10 mouse cellular contexts compared by ENCODE assay signal in the genomic region with DNA sequence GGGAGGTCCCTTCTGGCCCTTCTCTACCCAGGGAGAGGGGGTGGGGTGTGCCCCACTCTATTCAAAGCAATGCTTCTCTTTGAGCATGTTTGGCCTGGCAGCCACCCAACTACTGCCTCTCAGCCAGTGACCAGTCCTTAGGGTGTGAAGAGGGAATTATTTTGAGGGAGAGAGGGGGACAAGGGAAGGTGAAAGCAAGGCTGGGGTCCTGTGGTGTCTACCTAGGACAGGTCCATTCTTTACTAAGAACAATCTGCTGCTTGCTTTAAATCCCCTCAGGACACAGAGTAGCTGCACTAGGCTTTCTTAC. TPM values are rescaled to one million over a fixed set of nuclear protein-coding genes. Genes with fewer than 3 reads are reported as not detected.
DNase-seq lines count a peak whose midpoint lies in the region; ATAC-seq and TF ChIP-seq lines count a peak whose summit lies in the region.
"Had no signal": no experiment of that assay in that cellular context is flagged by ENCODE, and none has a peak within 500 bp of the region (broad histone marks: within the 10 kb centered on the region; RNA-seq: fewer than 3 reads in every experiment).

No protein-coding gene starts in this region.

- H3K4me3 ChIP-seq in forebrain, embryonic 14.5 days (ENCODE audit: low read depth, low read length), result no peak overlapping the region
- no peak overlapping the region for H3K4me3 ChIP-seq in hindbrain, embryonic 16.5 days (ENCODE audit: low read length)
- no peak overlapping the region for H3K4me3 ChIP-seq in intestine, embryonic 15.5 days (replicated peaks)
- H3K4me3 ChIP-seq in liver, postnatal 0 days (ENCODE audit: low read depth, low read length), result no peak overlapping the region

- peaks cover 10% of the 10 kb centered on the region; the same call in 1 of the 2 replicates for H3K4me1 ChIP-seq in forebrain, embryonic 14.5 days (ENCODE audit: control insufficient read depth, insufficient read depth, low read length)
- H3K4me1 ChIP-seq in hindbrain, embryonic 16.5 days (ENCODE audit: control insufficient read depth, insufficient read depth, low read depth, low read length), result peaks cover 17% of the 10 kb centered on the region
- H3K4me1 ChIP-seq in intestine, embryonic 15.5 days (replicated peaks), result peaks cover 25% of the 10 kb centered on the region
- peaks cover 15% of the 10 kb centered on the region for H3K4me1 ChIP-seq in liver, postnatal 0 days (ENCODE audit: insufficient read depth)

- no peaks in the 10 kb centered on the region for H3K36me3 ChIP-seq in forebrain, embryonic 14.5 days (ENCODE audit: control insufficient read depth, insufficient read depth, low read length)
- no peaks in the 10 kb centered on the region for H3K36me3 ChIP-seq in hindbrain, embryonic 16.5 days (ENCODE audit: control insufficient read depth, insufficient read depth, low read length)
- H3K36me3 ChIP-seq in intestine, embryonic 15.5 days, result no peaks in the 10 kb centered on the region
- H3K36me3 ChIP-seq in liver, postnatal 0 days (replicated peaks; ENCODE audit: insufficient read depth, low read length), result no peaks in the 10 kb centered on the region

- H3K27me3 ChIP-seq in forebrain, embryonic 14.5 days (replicated peaks; ENCODE audit: control insufficient read depth, insufficient read depth, low read length), result peaks cover 17% of the 10 kb centered on the region
- peaks cover 16% of the 10 kb centered on the region for H3K27me3 ChIP-seq in hindbrain, embryonic 16.5 days (replicated peaks; ENCODE audit: control insufficient read depth, insufficient read depth, low read length)
- H3K27me3 ChIP-seq in intestine, embryonic 15.5 days (replicated peaks), result peaks cover 12% of the 10 kb centered on the region
- H3K27me3 ChIP-seq in liver, postnatal 0 days (ENCODE audit: insufficient read depth, low read length), result peaks cover 17% of the 10 kb centered on the region

- H3K27ac ChIP-seq in forebrain, embryonic 14.5 days (ENCODE audit: low read depth, low read length), result peak overlapping the region; percentile 44; the same call in 1 of the 2 replicates
- peak overlapping the region; percentile 48; the same call in 1 of the 2 replicates for H3K27ac ChIP-seq in hindbrain, embryonic 16.5 days (ENCODE audit: low read depth, low read length)
- H3K27ac ChIP-seq in intestine, embryonic 15.5 days, result no peak overlapping the region
- H3K27ac ChIP-seq in liver, postnatal 0 days (ENCODE audit: low read depth), result no peak overlapping the region

- no peak overlapping the region for H3K9ac ChIP-seq in forebrain, embryonic 14.5 days (ENCODE audit: low read length)
- H3K9ac ChIP-seq in hindbrain, embryonic 16.5 days (ENCODE audit: low read depth, low read length), result no peak overlapping the region
- H3K9ac ChIP-seq in intestine, embryonic 15.5 days, result no peak overlapping the region
- no peak overlapping the region for H3K9ac ChIP-seq in liver, postnatal 0 days (replicated peaks)

- H3K4me2 ChIP-seq in forebrain, embryonic 14.5 days (ENCODE audit: low read length), result no peak overlapping the region
- H3K4me2 ChIP-seq in hindbrain, embryonic 16.5 days (ENCODE audit: low read length), result no peak overlapping the region
- no peak overlapping the region for H3K4me2 ChIP-seq in intestine, embryonic 15.5 days (replicated peaks)
- H3K4me2 ChIP-seq in liver, postnatal 0 days (ENCODE audit: low read depth, low read length), result no peak overlapping the region

- TF ChIP-seq CTCF in liver, postnatal 0 days (IDR thresholded peaks at IDR 0.05; ENCODE audit: low read depth), result no peak

- no peak for TF ChIP-seq EP300 in liver, postnatal 0 days (IDR thresholded peaks at IDR 0.05; ENCODE audit: low read depth)

- DNase-seq in retina, postnatal 1 day, result peak; percentile 37
- DNase-seq in retina, embryonic 14.5 days (ENCODE audit: low spot score), result no peak
- DNase-seq in forebrain, embryonic 14.5 days (ENCODE audit: low spot score), result peak; percentile 46
- DNase-seq in lung, postnatal 36 days, result peak; percentile 83
- no peak for DNase-seq in spleen, postnatal 14 days (ENCODE audit: low spot score in 2 of 2)
- DNase-seq in liver, postnatal 0 days, result no peak
- DNase-seq: thymus, postnatal 14 days had no signal

- no peaks in the 10 kb centered on the region for H3K9me3 ChIP-seq in forebrain, embryonic 14.5 days (replicated peaks; ENCODE audit: control insufficient read depth, low read length)
- H3K9me3 ChIP-seq in hindbrain, embryonic 16.5 days (ENCODE audit: control insufficient read depth, low read length), result no peaks in the 10 kb centered on the region
- no peaks in the 10 kb centered on the region for H3K9me3 ChIP-seq in intestine, embryonic 15.5 days
- no peaks in the 10 kb centered on the region for H3K9me3 ChIP-seq in liver, postnatal 0 days (ENCODE audit: low read length)

- 0 out of 2 replicates have a peak, but pooled peaks have one; percentile 15 for ATAC-seq in forebrain, embryonic 14.5 days
- 0 out of 2 replicates have a peak, but pooled peaks have one; percentile 27 for ATAC-seq in hindbrain, embryonic 16.5 days
- ATAC-seq in intestine, embryonic 15.5 days, result no peak
- no peak for ATAC-seq in liver, postnatal 0 days

RNA-seq across cellular contexts. Expression of a gene that starts 11.4 kb away (rescaled TPM):
- 0.36 TPM in 1 of 2 replicates, not detected in the other for polyA plus RNA-seq in forebrain, embryonic 14.5 days (2014; fragmentation: Nextera tagmentation; extraction: Ambion mirVana)
- polyA plus RNA-seq in hindbrain, embryonic 16.5 days (2015; fragmentation: Nextera tagmentation; extraction: Ambion mirVana), result 0.50 and 0.56 TPM in 2 replicates
- polyA plus RNA-seq in intestine, embryonic 15.5 days (2015; fragmentation: Nextera tagmentation; extraction: Ambion mirVana), result 0.76 and 0.87 TPM in 2 replicates
- 2.6 and 3.1 TPM in 2 replicates for polyA plus RNA-seq in liver, postnatal 0 days (2015; fragmentation: Nextera tagmentation; extraction: Ambion mirVana)

RNA-seq across cellular contexts. Expression of a gene that starts 14.0 kb away (rescaled TPM):
- polyA plus RNA-seq in forebrain, embryonic 14.5 days (2014; fragmentation: Nextera tagmentation; extraction: Ambion mirVana), result 1.8 and 2.2 TPM in 2 replicates
- polyA plus RNA-seq in hindbrain, embryonic 16.5 days (2015; fragmentation: Nextera tagmentation; extraction: Ambion mirVana), result 3.2 and 3.4 TPM in 2 replicates
- polyA plus RNA-seq in intestine, embryonic 15.5 days (2015; fragmentation: Nextera tagmentation; extraction: Ambion mirVana), result 1.4 and 1.5 TPM in 2 replicates
- 0.20 and 0.43 TPM in 2 replicates for polyA plus RNA-seq in liver, postnatal 0 days (2015; fragmentation: Nextera tagmentation; extraction: Ambion mirVana)

RNA-seq across cellular contexts. Expression of a gene that starts 19.6 kb away (rescaled TPM):
- polyA plus RNA-seq in forebrain, embryonic 14.5 days (2014; fragmentation: Nextera tagmentation; extraction: Ambion mirVana), result 0.32 and 0.38 TPM in 2 replicates
- 0.92 and 1.2 TPM in 2 replicates for polyA plus RNA-seq in hindbrain, embryonic 16.5 days (2015; fragmentation: Nextera tagmentation; extraction: Ambion mirVana)
- polyA plus RNA-seq in intestine, embryonic 15.5 days (2015; fragmentation: Nextera tagmentation; extraction: Ambion mirVana), result 0.13 TPM in 1 of 2 replicates, not detected in the other
- not detected in 2 replicates for polyA plus RNA-seq in liver, postnatal 0 days (2015; fragmentation: Nextera tagmentation; extraction: Ambion mirVana)
- polyA plus RNA-seq: limb, embryonic 11.5 days had no signal

RNA-seq across cellular contexts. Expression of a gene that starts 24.0 kb away (rescaled TPM):
- 8.1 and 10.2 TPM in 2 replicates for polyA plus RNA-seq in forebrain, embryonic 14.5 days (2014; fragmentation: Nextera tagmentation; extraction: Ambion mirVana)
- polyA plus RNA-seq in hindbrain, embryonic 16.5 days (2015; fragmentation: Nextera tagmentation; extraction: Ambion mirVana), result 7.3 and 9.4 TPM in 2 replicates
- polyA plus RNA-seq in intestine, embryonic 15.5 days (2015; fragmentation: Nextera tagmentation; extraction: Ambion mirVana), result 12.9 and 13.9 TPM in 2 replicates
- 2.8 and 3.4 TPM in 2 replicates for polyA plus RNA-seq in liver, postnatal 0 days (2015; fragmentation: Nextera tagmentation; extraction: Ambion mirVana)

RNA-seq across cellular contexts. Expression of a gene that starts 39.9 kb away (rescaled TPM):
- 7.9 and 12.3 TPM in 2 replicates for polyA plus RNA-seq in forebrain, embryonic 14.5 days (2014; fragmentation: Nextera tagmentation; extraction: Ambion mirVana)
- 15.1 and 32.7 TPM in 2 replicates for polyA plus RNA-seq in hindbrain, embryonic 16.5 days (2015; fragmentation: Nextera tagmentation; extraction: Ambion mirVana)
- polyA plus RNA-seq in intestine, embryonic 15.5 days (2015; fragmentation: Nextera tagmentation; extraction: Ambion mirVana), result 2.3 and 2.6 TPM in 2 replicates
- polyA plus RNA-seq in liver, postnatal 0 days (2015; fragmentation: Nextera tagmentation; extraction: Ambion mirVana), result 0.05 TPM in 1 of 2 replicates, not detected in the other

Comparison
In these comparisons a context has a peak if more than half of its experiments do, and no peak if none do; other contexts are left out.
1. DNase-seq: peak in retina, postnatal 1 day (single experiment), forebrain, embryonic 14.5 days (single experiment) and lung, postnatal 36 days (single experiment); none in retina, embryonic 14.5 days (single experiment), spleen, postnatal 14 days (0 of 2) and liver, postnatal 0 days (single experiment).
2. ATAC-seq: peak in forebrain, embryonic 14.5 days (single experiment) and hindbrain, embryonic 16.5 days (single experiment); none in intestine, embryonic 15.5 days (single experiment) and liver, postnatal 0 days (single experiment).
3. H3K27ac ChIP-seq: peak in forebrain, embryonic 14.5 days (single experiment) and hindbrain, embryonic 16.5 days (single experiment); none in intestine, embryonic 15.5 days (single experiment) and liver, postnatal 0 days (single experiment).